Mouse (Mus musculus): ENCODE measurements around the gene Ifna12. TPM values are rescaled to one million over a fixed set of nuclear protein-coding genes. Genes with fewer than 3 reads are reported as not detected.
"Not testable (repeated sequence)": the region's sequence is repeated elsewhere in the genome, so short reads cannot be mapped to it uniquely, and the experiment has no call there.

Gene Ifna12
- not detected for total RNA-seq (2018; cell fraction: chromatin; rRNA removed)
- total RNA-seq (2018; cell fraction: cytosol; rRNA removed) = not detected
- total RNA-seq (2018; cell fraction: nucleus; rRNA removed) = not detected
- not detected in 3 replicates for polyA plus RNA-seq (2018)

DNA sequence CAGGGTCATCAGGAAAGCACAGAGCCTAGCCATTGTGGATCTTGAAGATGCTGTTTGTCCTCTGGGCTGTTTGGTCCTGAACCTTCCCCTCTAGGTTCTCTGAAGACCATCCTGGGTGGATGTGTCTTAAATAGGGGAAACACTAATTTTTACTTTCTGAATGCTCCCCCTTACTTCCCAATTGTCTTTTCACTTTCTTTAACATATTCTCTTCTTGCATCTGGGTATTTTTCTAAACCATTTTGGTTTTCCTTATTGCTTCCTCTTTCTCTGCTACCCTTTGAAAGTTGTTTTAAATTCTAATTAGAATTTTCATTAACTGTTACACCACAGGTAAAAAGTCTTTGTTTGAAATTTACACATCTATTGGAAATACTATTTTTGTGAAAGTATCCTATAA, at the start of gene Ifna12:
TSS of gene Ifna12 (minus strand) at position 101 of the 400 bp plus-strand sequence.
- H3K36me3 ChIP-seq (ENCODE audit: inconsistent target) = no peaks in the 10 kb centered on the region
- no peak within 1 kb of the TSS for H3K4me3 ChIP-seq (ENCODE audit: inconsistent target)
- no peak within 1 kb of the TSS for H3K27ac ChIP-seq
- H3K79me2 ChIP-seq (ENCODE audit: inconsistent target) = no peaks in the 10 kb centered on the region

DNA sequence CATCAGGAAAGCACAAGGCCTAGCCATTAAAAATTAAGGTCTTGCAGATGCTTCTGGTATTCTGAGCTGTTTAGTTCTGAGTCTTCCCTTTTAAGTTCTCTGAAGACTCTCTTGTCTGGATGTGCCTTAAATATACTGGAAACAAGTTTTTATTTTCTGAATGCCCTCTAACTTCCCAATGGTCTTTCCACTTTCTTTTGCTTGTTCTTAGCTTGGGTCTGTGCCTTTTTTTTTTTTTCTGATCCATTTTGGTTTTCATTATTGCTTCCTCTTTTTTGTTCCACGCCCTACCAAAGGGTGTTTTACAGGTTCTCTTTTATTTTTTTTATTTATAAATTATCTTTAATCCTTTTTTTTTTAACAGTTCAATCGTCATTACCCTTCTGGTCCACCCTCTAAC, 41.2 kb upstream of the Ifna12 start, which contains the start of gene Ifna13:
TSS of gene Ifna13 (minus strand) at position 101 of the 400 bp plus-strand sequence.
- H3K27ac ChIP-seq = no peak within 1 kb of the TSS
- WGBS (ENCODE audit: missing documents) = 17% methylated on average over 2 of the region's 2 CpGs
- no peaks in the 10 kb centered on the region for H3K36me3 ChIP-seq (ENCODE audit: inconsistent target)
- H3K4me3 ChIP-seq (ENCODE audit: inconsistent target) = no peak within 1 kb of the TSS
- no peaks in the 10 kb centered on the region for H3K79me2 ChIP-seq (ENCODE audit: inconsistent target)

DNA sequence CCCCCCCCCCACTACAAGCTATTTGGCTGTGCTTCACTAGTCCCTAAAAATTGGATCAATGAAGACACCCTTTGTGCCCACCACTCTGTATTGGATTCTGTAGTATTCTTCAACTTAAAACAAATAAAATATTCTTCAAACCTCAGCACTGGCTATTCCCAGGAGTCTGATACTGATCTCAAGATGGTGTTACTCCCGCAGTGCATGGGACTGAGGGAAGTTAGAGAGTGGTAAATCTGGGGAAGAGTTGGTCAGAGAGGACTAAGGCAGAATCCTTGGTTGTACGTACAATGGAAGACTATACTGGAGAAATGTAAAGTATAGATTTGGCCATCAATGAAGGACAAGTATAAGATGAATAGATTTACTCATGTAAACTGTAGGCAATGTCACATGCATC, 39.4 kb upstream of the Ifna12 start:
- Histone ChIP-seq H3K79me2 (ENCODE audit: inconsistent target) (no peaks in the 10 kb centered on the region), H3K4me3 (ENCODE audit: inconsistent target) (no peak overlapping the region), H3K36me3 (ENCODE audit: inconsistent target) (no peaks in the 10 kb centered on the region), H3K27ac (no peak overlapping the region)
- WGBS (ENCODE audit: missing documents) = 44% methylated on average over 2 of the region's 2 CpGs

DNA sequence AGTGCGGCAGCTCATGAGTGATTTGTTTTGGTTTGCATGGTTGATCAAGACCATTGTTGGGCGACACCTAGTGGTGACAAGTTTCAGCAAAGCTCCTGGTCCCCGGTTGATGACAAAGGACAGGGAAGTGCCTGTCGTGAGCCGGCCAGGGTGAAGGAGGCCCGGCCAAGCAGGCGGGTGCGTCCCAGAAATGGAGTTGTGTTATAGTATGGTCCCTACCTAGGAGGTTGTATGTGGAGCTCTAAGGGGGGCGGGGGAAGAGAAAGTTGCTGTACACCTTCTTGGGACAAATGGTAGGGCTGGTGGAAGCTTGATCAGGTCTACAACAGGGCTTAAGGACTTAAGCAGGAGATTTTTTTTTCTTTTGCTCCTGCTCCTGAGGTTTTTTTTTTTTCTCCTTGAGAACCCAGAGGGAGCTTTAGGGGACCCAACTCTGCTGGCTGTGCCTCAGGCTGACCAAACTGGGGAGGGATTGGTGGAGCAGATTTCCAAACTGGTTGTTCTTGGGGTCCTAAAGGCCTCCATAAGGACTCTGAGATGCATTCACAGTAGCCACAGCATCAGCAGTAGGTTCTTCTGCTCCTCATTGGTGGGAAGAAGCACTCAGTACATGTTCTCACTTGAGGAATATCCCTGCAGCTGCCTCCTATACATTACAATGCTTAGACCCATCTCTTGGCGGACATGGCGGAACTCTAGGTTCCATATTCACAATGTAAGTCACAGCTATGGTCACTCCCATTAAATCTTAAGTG, 38.1 kb upstream of the Ifna12 start:
- H3K36me3 ChIP-seq (ENCODE audit: inconsistent target) = no peaks in the 10 kb centered on the region
- no peak overlapping the region for H3K27ac ChIP-seq
- 13% methylated on average over 11 of the region's 11 CpGs for WGBS (ENCODE audit: missing documents)
- peak overlapping the region; percentile 55 for H3K4me3 ChIP-seq (ENCODE audit: inconsistent target)
- H3K79me2 ChIP-seq (ENCODE audit: inconsistent target) = no peaks in the 10 kb centered on the region

DNA sequence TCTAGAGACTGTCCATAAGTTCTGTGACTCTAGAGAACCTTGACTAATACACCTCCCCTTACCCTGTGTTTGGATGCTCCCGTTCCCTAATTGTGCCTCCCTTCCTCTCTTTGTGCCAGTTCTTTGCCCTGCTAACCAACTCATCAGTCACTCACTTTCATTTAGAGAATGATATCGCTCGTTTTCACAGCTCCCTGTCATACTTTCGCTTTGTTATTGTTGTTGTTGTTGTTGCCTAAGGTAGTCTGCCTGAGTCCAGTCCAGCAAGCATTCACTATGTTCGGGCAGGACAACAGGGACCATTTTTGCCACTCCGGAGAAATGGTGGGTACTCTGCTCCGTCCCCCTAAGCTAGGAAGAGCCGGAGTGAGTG, 37.5 kb upstream of the Ifna12 start:
- WGBS (ENCODE audit: missing documents) = 13% methylated on average over 8 of the region's 8 CpGs
- Histone ChIP-seq H3K4me3 (ENCODE audit: inconsistent target) (peak overlapping the region; percentile 55), H3K27ac (no peak overlapping the region), H3K36me3 (ENCODE audit: inconsistent target) (no peaks in the 10 kb centered on the region), H3K79me2 (ENCODE audit: inconsistent target) (no peaks in the 10 kb centered on the region)

DNA sequence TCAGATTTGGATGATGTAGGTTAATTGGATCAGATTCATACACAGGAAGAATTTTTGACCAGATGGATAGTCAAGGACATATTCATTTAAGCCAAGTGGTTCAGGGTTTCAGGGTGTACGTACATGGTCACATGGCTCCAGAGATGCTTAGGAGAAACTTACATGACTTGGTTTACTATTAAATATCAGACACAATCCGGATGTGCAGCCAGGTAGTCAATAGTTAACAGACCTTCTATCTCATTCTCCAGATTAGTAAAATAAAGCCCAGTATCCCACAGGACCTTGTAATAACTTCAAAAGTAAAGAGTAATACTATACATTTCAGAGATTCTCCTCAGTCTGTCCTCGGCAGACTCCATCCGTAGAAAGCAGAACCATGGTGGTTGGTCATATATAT, 31.1 kb upstream of the Ifna12 start, which contains the start of gene C87499:
TSS of gene C87499 (minus strand) at position 101 of the 400 bp plus-strand sequence.
- WGBS (ENCODE audit: missing documents) = 97% methylated on average over 4 of the region's 4 CpGs
- no peak within 1 kb of the TSS for H3K27ac ChIP-seq
- no peaks in the 10 kb centered on the region for H3K79me2 ChIP-seq (ENCODE audit: inconsistent target)
- no peaks in the 10 kb centered on the region for H3K36me3 ChIP-seq (ENCODE audit: inconsistent target)
- no peak within 1 kb of the TSS for H3K4me3 ChIP-seq (ENCODE audit: inconsistent target)

DNA sequence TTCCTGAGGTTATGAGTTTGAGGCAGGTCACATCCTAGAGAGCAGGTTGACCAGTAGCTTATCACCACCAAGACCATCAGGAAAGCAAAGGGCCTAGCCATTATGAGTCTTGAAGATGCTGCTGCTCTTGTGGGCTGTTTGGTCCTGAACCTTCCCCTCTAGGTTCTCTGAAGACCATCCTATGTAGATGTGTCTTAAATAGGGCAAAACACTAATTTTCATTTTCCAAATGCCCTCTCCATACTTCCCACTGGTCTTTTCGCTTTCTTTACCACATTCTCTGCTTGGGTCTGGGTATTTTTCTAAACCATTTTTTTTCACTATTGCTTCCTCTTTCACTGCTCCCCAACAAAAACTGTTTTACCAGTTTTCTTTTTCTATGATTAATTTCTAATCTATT, 10.9 kb downstream of the Ifna12 start, which contains the start of gene Ifna9:
TSS of gene Ifna9 (minus strand) at position 101 of the 400 bp plus-strand sequence.
- Histone ChIP-seq H3K4me3 (ENCODE audit: inconsistent target) (no peak within 1 kb of the TSS), H3K79me2 (ENCODE audit: inconsistent target) (no peaks in the 10 kb centered on the region), H3K27ac (no peak within 1 kb of the TSS), H3K36me3 (ENCODE audit: inconsistent target) (no peaks in the 10 kb centered on the region)
- 46% methylated on average over 1 of the region's 1 CpGs for WGBS (ENCODE audit: missing documents)

DNA sequence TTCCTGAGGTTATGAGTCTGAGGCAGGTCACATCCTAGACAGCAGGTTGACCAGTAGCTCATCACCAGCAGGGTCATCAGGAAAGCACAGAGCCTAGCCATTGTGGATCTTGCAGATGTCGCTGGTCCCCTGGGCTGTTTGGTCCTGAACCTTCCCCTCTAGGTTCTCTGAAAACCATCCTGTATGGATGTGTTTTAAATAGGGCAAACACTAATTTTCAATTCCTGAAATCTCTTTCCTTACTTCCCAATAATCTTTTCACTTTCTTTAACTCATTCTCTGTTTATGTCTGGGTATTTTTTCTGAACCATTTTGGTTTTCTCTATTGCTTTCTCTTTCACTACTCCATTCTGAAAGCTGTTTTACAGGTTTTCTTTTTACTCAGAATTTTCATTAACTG, 31.5 kb downstream of the Ifna12 start, which contains the start of gene Ifna14:
TSS of gene Ifna14 (minus strand) at position 101 of the 400 bp plus-strand sequence.
- Histone ChIP-seq H3K27ac (no peak within 1 kb of the TSS), H3K79me2 (ENCODE audit: inconsistent target) (no peaks in the 10 kb centered on the region), H3K36me3 (ENCODE audit: inconsistent target) (no peaks in the 10 kb centered on the region), H3K4me3 (ENCODE audit: inconsistent target) (no peak within 1 kb of the TSS)
- 100% methylated on average over 1 of the region's 1 CpGs for WGBS (ENCODE audit: missing documents)

DNA sequence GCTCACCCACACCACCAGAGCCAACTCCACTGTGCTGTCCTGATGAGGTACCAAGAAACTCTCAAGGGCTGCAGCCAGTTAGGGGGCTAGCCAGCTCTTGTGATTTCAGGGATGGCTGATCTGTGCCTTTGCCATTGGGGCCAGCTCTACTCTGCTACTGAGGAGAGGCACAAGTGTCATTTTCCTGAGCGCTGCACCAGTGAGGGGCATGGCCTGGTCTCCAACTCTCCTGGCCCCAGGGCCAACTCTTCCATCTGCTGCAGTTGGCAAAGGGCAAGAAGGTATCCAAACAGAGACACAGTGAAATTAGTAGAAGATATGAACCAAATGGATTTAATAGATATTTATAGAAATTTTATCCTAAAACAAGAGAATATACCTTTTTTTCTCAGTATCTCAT, 41.4 kb downstream of the Ifna12 start:
- H3K36me3 ChIP-seq (ENCODE audit: inconsistent target) = no peaks in the 10 kb centered on the region
- no peak overlapping the region for H3K4me3 ChIP-seq (ENCODE audit: inconsistent target)
- no peak overlapping the region for H3K27ac ChIP-seq
- no peaks in the 10 kb centered on the region for H3K79me2 ChIP-seq (ENCODE audit: inconsistent target)
- 95% methylated on average over 1 of the region's 1 CpGs for WGBS (ENCODE audit: missing documents)

DNA sequence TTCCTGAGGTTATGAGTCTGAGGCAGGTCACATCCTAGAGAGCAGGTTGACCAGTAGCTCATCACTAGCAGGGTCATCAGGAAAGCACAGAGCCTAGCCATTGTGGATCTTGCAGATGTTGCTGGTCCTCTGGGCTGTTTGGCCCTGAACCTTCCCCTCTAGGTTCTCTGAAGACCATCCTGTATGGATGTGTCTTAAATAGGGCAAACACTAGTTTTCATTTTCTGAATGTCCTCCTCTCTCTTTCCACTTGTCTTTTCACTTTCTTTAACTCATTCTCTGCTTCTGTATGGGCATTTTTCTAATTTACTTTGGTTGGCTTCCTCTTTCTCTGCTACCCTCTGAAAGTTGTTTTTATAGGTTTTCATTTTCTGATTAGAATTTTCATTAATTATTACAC, 45.0 kb downstream of the Ifna12 start, which contains the start of gene Ifna15:
TSS of gene Ifna15 (minus strand) at position 101 of the 400 bp plus-strand sequence.
- not testable (repeated sequence) for H3K27ac ChIP-seq; H3K36me3 ChIP-seq (ENCODE audit: inconsistent target); H3K79me2 ChIP-seq (ENCODE audit: inconsistent target); H3K4me3 ChIP-seq (ENCODE audit: inconsistent target)

Other genes starting within 250 kb of the Ifna12 start
- gene Hacd4, start 164.4 kb downstream of the Ifna12 start, polyA plus RNA-seq (2018) = 53.4 to 180 TPM (median 165 TPM) in 3 replicates
- 0.23 TPM in 1 of 3 replicates, not detected in the others for gene Ifnb1, start 80.6 kb downstream of the Ifna12 start, polyA plus RNA-seq (2018)
- gene Ifna15, start 45.1 kb downstream of the Ifna12 start, polyA plus RNA-seq (2018) = not detected in 3 replicates
- gene Ifna14, start 31.6 kb downstream of the Ifna12 start, polyA plus RNA-seq (2018) = not detected in 3 replicates
- gene Ifna9, start 11.0 kb downstream of the Ifna12 start, polyA plus RNA-seq (2018) = not detected in 3 replicates
- gene C87499, start 31.0 kb upstream of the Ifna12 start, polyA plus RNA-seq (2018) = not detected in 3 replicates
- gene Ifna13, start 41.1 kb upstream of the Ifna12 start, polyA plus RNA-seq (2018) = not detected in 3 replicates
- gene Ifna16, start 73.5 kb upstream of the Ifna12 start, polyA plus RNA-seq (2018) = not detected in 3 replicates
- not detected in 3 replicates for gene Ifna2, start 80.5 kb upstream of the Ifna12 start, polyA plus RNA-seq (2018)
- not detected in 3 replicates for gene Ifnab, start 88.0 kb upstream of the Ifna12 start, polyA plus RNA-seq (2018)
- gene Gm26566, start 118.4 kb upstream of the Ifna12 start, polyA plus RNA-seq (2018) = 0.47 TPM in 1 of 3 replicates, not detected in the others
- gene Klhl9, start 119.1 kb upstream of the Ifna12 start, polyA plus RNA-seq (2018) = 50.3 to 101 TPM (median 75.4 TPM) in 3 replicates
- not detected in 3 replicates for gene Gm13271, start 151.5 kb upstream of the Ifna12 start, polyA plus RNA-seq (2018)
- gene Gm13283, start 156.7 kb upstream of the Ifna12 start, polyA plus RNA-seq (2018) = not detected in 3 replicates
- not detected in 3 replicates for gene Gm13290, start 170.5 kb upstream of the Ifna12 start, polyA plus RNA-seq (2018)
- not detected in 3 replicates for gene Gm13289, start 173.5 kb upstream of the Ifna12 start, polyA plus RNA-seq (2018)
- gene Gm13272, start 176.5 kb upstream of the Ifna12 start, polyA plus RNA-seq (2018) = not detected in 3 replicates
- not detected in 3 replicates for gene Ifnz, start 178.8 kb upstream of the Ifna12 start, polyA plus RNA-seq (2018)
- not detected in 3 replicates for gene Gm13276, start 182.3 kb upstream of the Ifna12 start, polyA plus RNA-seq (2018)
- gene Gm13277, start 185.3 kb upstream of the Ifna12 start, polyA plus RNA-seq (2018) = not detected in 3 replicates
- not detected in 3 replicates for gene Gm13278, start 188.2 kb upstream of the Ifna12 start, polyA plus RNA-seq (2018)
- gene Gm13275, start 191.1 kb upstream of the Ifna12 start, polyA plus RNA-seq (2018) = not detected in 3 replicates
- gene Gm13279, start 194.0 kb upstream of the Ifna12 start, polyA plus RNA-seq (2018) = not detected in 3 replicates
- not detected in 3 replicates for gene Gm13285, start 196.3 kb upstream of the Ifna12 start, polyA plus RNA-seq (2018)
- not detected in 3 replicates for gene Gm13287, start 199.9 kb upstream of the Ifna12 start, polyA plus RNA-seq (2018)
- not detected in 3 replicates for gene Gm13288, start 202.2 kb upstream of the Ifna12 start, polyA plus RNA-seq (2018)
- gene Ifna7, start 212.9 kb upstream of the Ifna12 start, polyA plus RNA-seq (2018) = not detected in 3 replicates
- gene Ifna11, start 216.6 kb upstream of the Ifna12 start, polyA plus RNA-seq (2018) = not detected in 3 replicates
- gene Ifna6, start 224.0 kb upstream of the Ifna12 start, polyA plus RNA-seq (2018) = not detected in 3 replicates
- gene Ifna5, start 232.1 kb upstream of the Ifna12 start, polyA plus RNA-seq (2018) = not detected in 3 replicates
- not detected in 3 replicates for gene Ifna4, start 238.5 kb upstream of the Ifna12 start, polyA plus RNA-seq (2018)
- not detected in 3 replicates for gene Ifna1, start 246.7 kb upstream of the Ifna12 start, polyA plus RNA-seq (2018)